Mouse (Mus musculus): ENCODE results near the gene Samd3. TPM values are rescaled to one million over a fixed set of nuclear protein-coding genes. Genes with fewer than 3 reads are reported as not detected.

Samd3 gene
- polyA plus RNA-seq, 1 experiment from 2014 or later: 0.29 TPM

Other genes starting within 250 kb of the Samd3 start
- 0.77 and 0.86 TPM in 2 replicates for gene Gm9767, start 151.5 kb upstream of the Samd3 start, polyA plus RNA-seq (2014; fragmentation: Nextera tagmentation; extraction: Ambion mirVana)
- gene Tmem200a, start 150.7 kb upstream of the Samd3 start, polyA plus RNA-seq (2014; fragmentation: Nextera tagmentation; extraction: Ambion mirVana): 27.2 and 27.6 TPM in 2 replicates
- 25.8 and 27.3 TPM in 2 replicates for gene L3mbtl3, start 146.3 kb downstream of the Samd3 start, polyA plus RNA-seq (2014; fragmentation: Nextera tagmentation; extraction: Ambion mirVana)

Measured in hindbrain, embryonic 14.5 days (tissue).